Mouse (Mus musculus) mature B cell (primary cell): ENCODE measurements around the gene B3gnt3.

Experiments
- in situ Hi-C: fragments of 300-500 bp; cut with MboI; formaldehyde crosslinking; loops from 2 replicates; pipeline ENCODE4 v1.14.3; 2019

The B3gnt3 gene

DNA sequence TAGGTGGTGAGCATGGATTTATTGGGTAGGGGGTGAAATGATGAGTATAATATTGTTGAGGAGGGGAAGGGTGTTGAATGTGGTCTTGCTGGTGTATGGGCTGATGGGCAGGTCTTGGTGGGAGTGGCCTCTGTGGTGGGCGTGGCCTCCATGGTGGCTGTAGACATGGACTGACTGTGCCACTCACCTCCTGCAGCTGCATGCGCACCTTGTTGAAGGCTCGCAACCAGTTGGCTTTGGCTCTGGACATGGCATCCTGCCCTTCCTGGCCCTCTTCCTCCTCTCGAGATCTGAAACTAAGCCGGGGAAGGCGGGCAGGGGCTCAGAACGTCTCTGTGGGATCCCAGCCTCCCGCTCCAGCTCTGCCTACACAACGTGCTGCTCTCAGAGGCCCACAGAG lies 43.8 kb downstream of the B3gnt3 start:
- in situ Hi-C loops, result no loop called here

DNA sequence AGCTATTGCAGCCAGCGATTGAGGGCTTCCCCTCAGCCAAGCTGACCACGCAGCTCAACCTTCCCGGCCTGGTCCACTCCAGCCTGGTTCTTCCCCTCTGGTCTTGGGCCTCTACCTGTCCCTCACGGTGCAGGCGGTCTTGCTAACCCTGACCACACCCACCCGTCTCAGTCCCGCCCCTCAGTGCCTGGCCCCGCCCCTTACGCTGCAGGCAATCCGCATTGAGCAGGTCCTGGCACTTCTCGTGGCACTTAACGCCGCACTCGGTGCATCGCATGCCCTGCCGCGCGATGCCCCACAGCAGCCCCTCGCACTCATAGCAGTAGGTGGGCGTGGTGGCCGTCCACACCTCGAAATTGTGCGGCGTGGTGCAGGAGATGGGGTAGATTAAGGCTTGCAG lies 47.0 kb downstream of the B3gnt3 start:
- in situ Hi-C loops, result no loop called here

DNA sequence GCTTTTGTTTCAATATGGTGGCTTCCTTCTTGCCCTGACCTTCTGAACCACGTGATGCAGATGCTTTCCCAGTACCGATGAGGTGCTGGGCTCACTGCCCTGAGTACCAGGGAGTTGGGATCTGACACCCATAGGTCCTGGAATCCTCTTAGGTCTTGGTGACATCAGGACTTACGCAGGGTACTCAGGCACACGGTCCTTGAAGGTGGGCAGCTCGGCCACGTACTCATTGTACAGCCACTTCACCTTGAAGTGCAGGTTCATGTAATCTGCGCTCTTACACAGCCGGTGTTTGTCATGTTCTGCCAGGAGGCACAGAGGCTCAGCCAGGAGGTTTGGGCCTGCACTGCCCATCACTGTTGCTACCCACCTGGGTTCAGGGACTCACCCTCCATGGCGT lies 56.1 kb downstream of the B3gnt3 start:
- in situ Hi-C loops, result no loop called here
